Mouse (Mus musculus) retina, embryonic 14.5 days (tissue): ENCODE measurements around the gene Uaca.
A peak's percentile ranks its signal among the peaks of the same experiment; 100 is the strongest.
"Not testable (repeated sequence)": the region's sequence is repeated elsewhere in the genome, so short reads cannot be mapped to it uniquely, and the experiment has no call there.

Experiments
- DNase-seq: peaks from one replicate; pipeline ENCODE4 v3.0.0-alpha.2; 2015; ENCODE audit warnings: low spot score

Gene Uaca

GRCm38 (mm10) chr9:60794841-60795351 lies 554 bp downstream of the Uaca start:
- DNase-seq, result peak; percentile 41

- DNase-seq, result no peak
Measured at GRCm38 (mm10) chr9:60796076-60796475, 1.7 kb downstream of the Uaca start.

- DNase-seq, result no peak
Measured at GRCm38 (mm10) chr9:60797126-60797525, 2.8 kb downstream of the Uaca start.

- DNase-seq, result no peak
Measured at GRCm38 (mm10) chr9:60799061-60799460, 4.7 kb downstream of the Uaca start.

GRCm38 (mm10) chr9:60800663-60801382 lies 6.5 kb downstream of the Uaca start:
- no peak for DNase-seq

GRCm38 (mm10) chr9:60801746-60802145 lies 7.4 kb downstream of the Uaca start:
- no peak for DNase-seq

- DNase-seq, result no peak
Measured at GRCm38 (mm10) chr9:60802341-60802740, 8.0 kb downstream of the Uaca start.

GRCm38 (mm10) chr9:60806021-60806420 lies 11.7 kb downstream of the Uaca start:
- no peak for DNase-seq

- DNase-seq, result no peak
Measured at GRCm38 (mm10) chr9:60807996-60808395, 13.7 kb downstream of the Uaca start.

GRCm38 (mm10) chr9:60813139-60813880 lies 19.0 kb downstream of the Uaca start:
- DNase-seq, result peak; percentile 79

- no peak for DNase-seq
Measured at GRCm38 (mm10) chr9:60815502-60815901, 21.2 kb downstream of the Uaca start.

- no peak for DNase-seq
Measured at GRCm38 (mm10) chr9:60817585-60817984, 23.2 kb downstream of the Uaca start.

GRCm38 (mm10) chr9:60818582-60818981 lies 24.2 kb downstream of the Uaca start:
- not testable (repeated sequence) for DNase-seq

- DNase-seq, result peak; percentile 84
Measured at GRCm38 (mm10) chr9:60819340-60819739, 25.0 kb downstream of the Uaca start.

- DNase-seq, result no peak
Measured at GRCm38 (mm10) chr9:60821501-60821900, 27.2 kb downstream of the Uaca start.

GRCm38 (mm10) chr9:60822681-60823080 lies 28.3 kb downstream of the Uaca start:
- no peak for DNase-seq

- DNase-seq, result no peak
Measured at GRCm38 (mm10) chr9:60825506-60825905, 31.2 kb downstream of the Uaca start.

GRCm38 (mm10) chr9:60826759-60827158 lies 32.4 kb downstream of the Uaca start:
- DNase-seq, result no peak

- DNase-seq, result no peak
Measured at GRCm38 (mm10) chr9:60828196-60828595, 33.9 kb downstream of the Uaca start.

GRCm38 (mm10) chr9:60829610-60830009 lies 35.3 kb downstream of the Uaca start:
- DNase-seq, result no peak

- peak; percentile 66 for DNase-seq
Measured at GRCm38 (mm10) chr9:60830079-60830478, 35.7 kb downstream of the Uaca start.

GRCm38 (mm10) chr9:60832233-60832632 lies 37.9 kb downstream of the Uaca start:
- no peak for DNase-seq

GRCm38 (mm10) chr9:60836151-60836550 lies 41.8 kb downstream of the Uaca start:
- no peak for DNase-seq
